Mouse (Mus musculus) liver, adult 2 months (tissue): ENCODE measurements at regions not wholly inside any gene's neighbourhood (a gene's known extent, or its start where the extent isn't known, plus 50 kb on each side); places are given as distances from the start of the nearest gene placed in this dataset.

Source experiments
- DNase-seq: peaks from one replicate; pipeline ENCODE4 v3.0.0-alpha.2; 2011; ENCODE audit warnings: low read depth, low spot score; ENCODE audit errors: extremely low read depth
- H3K27ac ChIP-seq: fragments of 200-500 bp; replicated peaks from 2 replicates; pipeline ENCODE4 v1.5.1; 2012; ENCODE audit warnings: low read depth, mild to moderate bottlenecking, control low read depth, inconsistent platforms, low read length; ENCODE audit not compliant: insufficient read depth
- H3K27me3 ChIP-seq: fragments of 200-500 bp; 2 replicates; pipeline ENCODE4 v1.6.1; 2012; ENCODE audit warnings: mild to moderate bottlenecking, moderate library complexity, low read length, inconsistent platforms; ENCODE audit not compliant: control insufficient read depth, insufficient read depth
- H3K36me3 ChIP-seq: fragments of 200-500 bp; 2 replicates; pipeline ENCODE4 v1.6.1; 2012; ENCODE audit warnings: low read length, inconsistent platforms; ENCODE audit not compliant: control insufficient read depth, insufficient read depth
- H3K4me1 ChIP-seq: fragments of 200-500 bp; 2 replicates; pipeline ENCODE4 v1.6.1; 2011; ENCODE audit warnings: low read length; ENCODE audit not compliant: control insufficient read depth, insufficient read depth
- H3K4me3 ChIP-seq: fragments of 200-500 bp; 2 replicates; pipeline ENCODE4 v1.5.1; 2011; ENCODE audit warnings: low read depth, mild to moderate bottlenecking, control low read depth, low read length, moderate library complexity; ENCODE audit not compliant: insufficient read depth
- H3K79me2 ChIP-seq: fragments of 200-500 bp; 2 replicates; pipeline ENCODE4 v1.6.1; 2012; ENCODE audit warnings: inconsistent platforms, mild to moderate bottlenecking, low read length, moderate library complexity; ENCODE audit not compliant: control insufficient read depth, insufficient read depth
- H3K9ac ChIP-seq: fragments of 200-500 bp; 2 replicates; pipeline ENCODE4 v1.6.1; 2012; ENCODE audit warnings: low read depth, mild to moderate bottlenecking, control low read depth, inconsistent platforms, low read length
- CTCF ChIP-seq: fragments of 200-500 bp; IDR thresholded peaks from 2 replicates; pipeline ENCODE4 v1.5.1; 2011; ENCODE audit warnings: low read depth, low read length, control low read depth
- POLR2A ChIP-seq: fragments of 200-500 bp; IDR thresholded peaks from 2 replicates; pipeline ENCODE4 v1.6.1; 2011; ENCODE audit warnings: low read length, control low read depth; ENCODE audit not compliant: insufficient read depth; ENCODE audit errors: extremely low read depth
- WGBS: fragments of 180-500 bp; shearing (Covaris S2); methylation state at CpG from one replicate; pipeline ENCODE4 v1.1.7; 2018; 5-methylcytosine and 5-hydroxymethylcytosine counted together

DNA sequence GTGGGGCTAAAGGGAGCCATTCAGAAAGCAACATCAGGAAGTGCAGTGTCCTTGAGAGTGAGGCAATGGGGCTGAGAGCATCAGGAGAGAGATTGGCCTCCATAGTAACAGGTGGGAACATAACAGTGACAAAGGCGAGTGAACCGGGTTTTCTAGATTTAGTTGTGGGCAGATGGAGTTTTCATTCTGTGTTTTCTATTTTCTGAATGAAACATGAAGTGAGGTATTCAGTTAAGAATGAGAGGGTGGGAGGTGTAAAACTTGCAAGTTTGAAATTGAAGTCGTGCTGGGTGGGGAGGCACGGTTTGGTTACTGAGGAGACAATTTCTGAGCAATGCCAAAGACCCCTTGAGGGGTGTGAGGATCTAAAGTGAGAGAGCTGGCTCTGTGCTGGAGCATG is 893.3 kb downstream of the Diaph3 start:
- Histone ChIP-seq H3K27ac (no peak overlapping the region), H3K4me1 (no peaks in the 10 kb centered on the region), H3K36me3 (no peaks in the 10 kb centered on the region), H3K9ac (no peak overlapping the region), H3K27me3 (no peaks in the 10 kb centered on the region), H3K4me3 (no peak overlapping the region), H3K79me2 (no peaks in the 10 kb centered on the region)
- TF ChIP-seq CTCF (no peak), POLR2A (no peak)
- 89% methylated on average over 4 of the region's 4 CpGs for WGBS
- no peak for DNase-seq

DNA sequence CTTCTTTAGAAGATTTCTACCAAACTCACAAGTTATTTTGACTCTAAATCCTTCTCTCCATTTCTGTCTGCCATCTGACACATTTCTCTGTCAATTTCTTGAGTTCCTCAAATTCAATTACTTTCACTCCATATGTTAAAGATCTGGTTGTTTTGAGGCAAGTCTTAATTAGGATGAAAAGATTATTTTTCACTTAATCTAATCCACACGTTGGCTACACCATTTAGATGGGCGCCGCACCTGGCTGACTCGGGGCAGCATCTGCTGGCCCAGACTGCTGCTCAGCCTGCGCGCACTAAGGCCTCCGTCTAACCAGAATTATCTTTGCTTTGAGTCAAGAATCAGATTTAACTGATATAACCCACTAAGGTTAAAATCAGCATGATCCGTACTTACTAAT is 894.3 kb downstream of the Diaph3 start:
- TF ChIP-seq POLR2A (no peak), CTCF (no peak)
- no peak overlapping the region for H3K27ac ChIP-seq
- no peaks in the 10 kb centered on the region for H3K79me2 ChIP-seq
- H3K27me3 ChIP-seq: no peaks in the 10 kb centered on the region
- no peak overlapping the region for H3K4me3 ChIP-seq
- 95% methylated on average over 8 of the region's 8 CpGs for WGBS
- no peaks in the 10 kb centered on the region for H3K4me1 ChIP-seq
- DNase-seq: no peak
- H3K36me3 ChIP-seq: no peaks in the 10 kb centered on the region
- no peak overlapping the region for H3K9ac ChIP-seq

DNA sequence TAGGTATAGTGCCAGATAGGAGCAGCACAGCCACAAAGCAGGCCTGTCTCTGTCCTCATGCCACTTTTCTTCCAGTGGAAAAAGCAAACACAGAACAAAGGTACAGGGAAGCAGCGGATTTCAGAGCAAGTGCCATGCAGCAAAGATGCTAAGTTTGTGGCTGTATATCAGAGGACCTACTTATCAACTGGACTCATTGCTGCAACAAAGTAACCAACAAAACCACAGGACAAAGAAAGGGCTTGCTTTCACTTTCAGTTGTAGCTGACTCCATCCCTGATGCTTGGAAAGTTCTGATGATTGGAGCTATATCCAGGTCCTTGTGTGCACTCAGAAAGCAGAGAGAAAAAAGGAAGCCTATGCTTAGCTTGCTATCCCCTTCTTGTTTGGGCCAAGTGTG is 897.4 kb downstream of the Diaph3 start:
- H3K27ac ChIP-seq: no peak overlapping the region
- no peak for DNase-seq
- no peak overlapping the region for H3K4me3 ChIP-seq
- no peaks in the 10 kb centered on the region for H3K79me2 ChIP-seq
- no peak overlapping the region for H3K9ac ChIP-seq
- H3K4me1 ChIP-seq: no peaks in the 10 kb centered on the region
- no peaks in the 10 kb centered on the region for H3K36me3 ChIP-seq
- 72% methylated on average over 1 of the region's 1 CpGs for WGBS
- no peak for TF ChIP-seq POLR2A
- no peak for TF ChIP-seq CTCF
- H3K27me3 ChIP-seq: no peaks in the 10 kb centered on the region

- Histone ChIP-seq H3K27me3 (no peaks in the 10 kb centered on the region), H3K4me1 (no peaks in the 10 kb centered on the region), H3K9ac (no peak overlapping the region), H3K79me2 (no peaks in the 10 kb centered on the region), H3K27ac (no peak overlapping the region), H3K36me3 (no peaks in the 10 kb centered on the region), H3K4me3 (no peak overlapping the region)
- no peak for TF ChIP-seq CTCF
- TF ChIP-seq POLR2A: no peak
- WGBS: 67% methylated on average over 1 of the region's 1 CpGs
- DNase-seq: no peak
Measured at GRCm38 (mm10) chr14:86242836-86243235, 898.2 kb downstream of the Diaph3 start.

- no peaks in the 10 kb centered on the region for H3K27me3 ChIP-seq
- no peaks in the 10 kb centered on the region for H3K79me2 ChIP-seq
- 27% methylated on average over 2 of the region's 2 CpGs for WGBS
- peak; percentile 36 for DNase-seq
- TF ChIP-seq CTCF: no peak
- TF ChIP-seq POLR2A: no peak
- H3K36me3 ChIP-seq: no peaks in the 10 kb centered on the region
- no peak overlapping the region for H3K27ac ChIP-seq
- no peaks in the 10 kb centered on the region for H3K4me1 ChIP-seq
- no peak overlapping the region for H3K4me3 ChIP-seq
- H3K9ac ChIP-seq: no peak overlapping the region
Measured at GRCm38 (mm10) chr14:86239090-86239489, 901.9 kb downstream of the Diaph3 start.

DNA sequence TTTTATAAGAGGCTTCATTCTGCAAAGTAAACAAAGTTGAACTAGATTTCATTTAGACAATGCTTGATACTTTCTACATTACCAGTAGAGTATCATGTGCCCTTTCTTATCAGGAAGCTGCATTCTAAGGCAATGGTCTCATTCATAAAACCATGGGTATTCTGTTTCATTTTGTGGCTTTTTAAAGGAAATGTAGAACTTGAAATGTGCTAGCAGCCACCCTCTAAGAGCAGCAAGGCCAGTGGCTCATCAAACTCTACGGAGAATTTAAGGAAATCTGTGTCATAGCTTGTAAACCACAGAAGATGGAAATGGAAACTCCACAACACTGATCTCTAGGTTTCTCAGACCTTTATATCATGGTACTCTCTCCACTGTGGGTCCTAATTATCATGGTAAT is 907.7 kb downstream of the Diaph3 start:
- Histone ChIP-seq H3K27me3 (no peaks in the 10 kb centered on the region), H3K4me3 (no peak overlapping the region), H3K36me3 (no peaks in the 10 kb centered on the region), H3K27ac (no peak overlapping the region), H3K4me1 (peaks cover 2% of the 10 kb centered on the region; the same call in 1 of the 2 replicates), H3K9ac (no peak overlapping the region), H3K79me2 (no peaks in the 10 kb centered on the region)
- peak; percentile 2 for DNase-seq
- 66% methylated on average over 1 of the region's 1 CpGs for WGBS
- no peak for TF ChIP-seq POLR2A
- TF ChIP-seq CTCF: no peak
